Mouse (Mus musculus) hindbrain, embryonic 15.5 days (tissue): ENCODE results near the gene Vapb. TPM values are rescaled to one million over a fixed set of nuclear protein-coding genes. Genes with fewer than 3 reads are reported as not detected.

Source experiments
- ATAC-seq: fragments of 200-750 bp; cut with Nextera tagmentation; 2 replicates; pipeline ENCODE4 v1.8.0; 2017; ENCODE audit warnings: low read depth, moderate number of reproducible peaks, moderate TSS enrichment; ENCODE audit not compliant: low FRiP score
- H3K27ac ChIP-seq: fragments of 300-500 bp; sonication (generic); replicated peaks from 2 replicates; pipeline ENCODE4 v1.5.1; 2015; ENCODE audit warnings: mild to moderate bottlenecking, inconsistent platforms
- H3K27me3 ChIP-seq: fragments of 300-500 bp; sonication (generic); 2 replicates; pipeline ENCODE4 v1.6.1; 2015; ENCODE audit warnings: control low read depth, inconsistent platforms
- H3K36me3 ChIP-seq: fragments of 300-500 bp; sonication (generic); 2 replicates; pipeline ENCODE4 v1.6.1; 2015; ENCODE audit warnings: control low read depth, inconsistent platforms
- H3K4me1 ChIP-seq: fragments of 300-500 bp; sonication (generic); replicated peaks from 2 replicates; pipeline ENCODE4 v1.6.1; 2015; ENCODE audit warnings: control low read depth, inconsistent platforms
- H3K4me2 ChIP-seq: fragments of 300-500 bp; sonication (generic); 2 replicates; pipeline ENCODE4 v1.6.1; 2015; ENCODE audit warnings: moderate library complexity, mild to moderate bottlenecking, inconsistent platforms
- H3K4me3 ChIP-seq: fragments of 300-500 bp; sonication (generic); 2 replicates; pipeline ENCODE4 v1.5.1; 2015; ENCODE audit warnings: mild to moderate bottlenecking, inconsistent platforms
- H3K9ac ChIP-seq: fragments of 300-500 bp; sonication (generic); 2 replicates; pipeline ENCODE4 v1.6.1; 2015; ENCODE audit warnings: inconsistent platforms
- H3K9me3 ChIP-seq: fragments of 300-500 bp; sonication (generic); 2 replicates; pipeline ENCODE4 v1.6.1; 2016; ENCODE audit warnings: control low read depth, inconsistent platforms
- WGBS: fragments of 180-500 bp; shearing (Covaris S2); methylation state at CpG from one replicate; pipeline ENCODE4 v1.1.7; 2015; 5-methylcytosine and 5-hydroxymethylcytosine counted together
- polyA plus RNA-seq: library from polyadenylated mRNA; unstranded; fragments of >200 nt; fragmentation: Nextera tagmentation; extraction: Ambion mirVana; gene quantifications from 2 replicates; pipeline ENCODE4 v1.2.1, GENCODE M21; 2015

Gene Vapb
- polyA plus RNA-seq, 1 experiment from 2014 or later, result 15.9 TPM

DNA sequence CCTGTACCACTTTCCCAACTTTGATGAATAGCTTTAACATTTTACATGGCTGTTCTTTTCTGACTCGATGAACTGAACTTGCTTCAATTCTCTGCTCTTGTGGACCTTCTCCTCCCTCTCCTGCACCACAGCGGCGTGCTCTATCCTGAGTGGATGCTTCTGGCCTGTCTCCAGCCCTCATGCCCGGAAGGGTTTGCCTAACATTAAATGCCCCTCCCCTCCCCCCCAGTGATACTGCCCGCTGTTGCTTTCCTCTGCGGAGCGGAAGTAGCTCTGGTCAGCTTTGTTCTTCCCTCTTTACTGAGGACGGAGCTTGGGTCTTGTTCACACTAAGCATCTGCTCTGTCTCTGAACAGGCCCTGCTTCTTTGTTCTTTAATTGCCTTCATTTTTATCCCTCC is 34.4 kb downstream of the Vapb start:
- no peak overlapping the region for H3K4me2 ChIP-seq
- ATAC-seq, result no peak
- no peaks in the 10 kb centered on the region for H3K9me3 ChIP-seq
- no peaks in the 10 kb centered on the region for H3K27me3 ChIP-seq
- H3K9ac ChIP-seq, result no peak overlapping the region
- peaks cover 76% of the 10 kb centered on the region for H3K4me1 ChIP-seq
- no peak overlapping the region for H3K27ac ChIP-seq
- no peak overlapping the region for H3K4me3 ChIP-seq
- WGBS, result 38% methylated on average over 8 of the region's 8 CpGs
- H3K36me3 ChIP-seq, result no peaks in the 10 kb centered on the region

GRCm38 (mm10) chr2:173775556-173775955 is 38.2 kb downstream of the Vapb start:
- Histone ChIP-seq H3K9me3 (no peaks in the 10 kb centered on the region), H3K36me3 (no peaks in the 10 kb centered on the region), H3K4me2 (no peak overlapping the region), H3K9ac (no peak overlapping the region), H3K4me1 (peaks cover 69% of the 10 kb centered on the region), H3K27ac (peak overlapping the region; percentile 64), H3K27me3 (no peaks in the 10 kb centered on the region), H3K4me3 (no peak overlapping the region)
- 28% methylated on average over 3 of the region's 3 CpGs for WGBS
- ATAC-seq, result peak; percentile 21; the same call in 1 of the 2 replicates

DNA sequence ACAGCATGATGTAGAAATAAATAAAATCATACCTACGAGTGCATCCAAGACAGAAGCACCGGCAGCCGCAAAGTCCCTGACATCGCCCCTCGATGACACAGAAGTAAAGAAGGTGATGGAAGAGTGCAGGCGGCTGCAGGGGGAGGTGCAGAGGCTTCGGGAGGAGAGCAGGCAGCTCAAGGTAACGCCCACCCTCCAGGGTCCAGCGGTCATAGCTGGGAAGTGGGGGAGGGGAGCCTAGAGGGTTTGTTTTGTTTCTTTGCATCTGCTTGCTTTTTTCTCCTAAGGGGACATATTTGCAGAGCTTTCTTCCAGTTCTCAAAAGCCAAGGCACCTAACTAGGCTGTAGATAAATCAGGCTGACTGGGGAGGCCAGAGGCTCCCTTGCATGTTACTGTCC is 38.8 kb downstream of the Vapb start:
- H3K4me3 ChIP-seq, result no peak overlapping the region
- H3K27me3 ChIP-seq, result no peaks in the 10 kb centered on the region
- no peaks in the 10 kb centered on the region for H3K9me3 ChIP-seq
- no peak overlapping the region for H3K4me2 ChIP-seq
- ATAC-seq, result no peak
- peak overlapping the region; percentile 64; the same call in 1 of the 2 replicates for H3K27ac ChIP-seq
- H3K36me3 ChIP-seq, result no peaks in the 10 kb centered on the region
- peaks cover 69% of the 10 kb centered on the region for H3K4me1 ChIP-seq
- no peak overlapping the region for H3K9ac ChIP-seq
- 13% methylated on average over 9 of the region's 9 CpGs for WGBS

DNA sequence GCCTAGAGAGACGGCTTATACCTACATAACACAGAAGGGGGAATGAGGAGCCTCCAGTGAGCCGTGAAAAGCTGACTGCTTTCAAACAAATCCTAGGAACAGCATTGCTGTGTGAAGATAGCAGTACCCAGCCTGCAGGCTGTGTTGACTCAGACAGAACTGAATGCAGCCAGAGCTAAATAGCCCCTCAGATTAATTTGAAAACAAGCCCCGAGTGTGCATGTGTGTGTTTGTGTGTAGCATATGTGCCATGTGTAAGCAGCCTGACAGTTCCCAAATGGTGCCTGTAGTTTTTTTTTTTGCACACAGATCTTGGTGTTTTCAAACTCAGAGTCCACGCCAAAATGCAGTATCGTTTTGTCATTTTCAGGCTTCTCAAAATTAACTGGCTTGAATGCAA is 43.6 kb downstream of the Vapb start:
- Histone ChIP-seq H3K9me3 (no peaks in the 10 kb centered on the region), H3K4me3 (no peak overlapping the region), H3K4me1 (peaks cover 44% of the 10 kb centered on the region), H3K4me2 (no peak overlapping the region), H3K36me3 (peaks cover 11% of the 10 kb centered on the region), H3K27me3 (no peaks in the 10 kb centered on the region), H3K27ac (peak overlapping the region; percentile 28; the same call in 1 of the 2 replicates), H3K9ac (no peak overlapping the region)
- no peak for ATAC-seq
- 56% methylated on average over 5 of the region's 5 CpGs for WGBS

- no peak overlapping the region for H3K4me2 ChIP-seq
- no peak overlapping the region for H3K9ac ChIP-seq
- H3K27me3 ChIP-seq, result no peaks in the 10 kb centered on the region
- H3K36me3 ChIP-seq, result peaks cover 11% of the 10 kb centered on the region
- 70% methylated on average over 3 of the region's 3 CpGs for WGBS
- peaks cover 31% of the 10 kb centered on the region for H3K4me1 ChIP-seq
- H3K9me3 ChIP-seq, result no peaks in the 10 kb centered on the region
- ATAC-seq, result no peak
- H3K4me3 ChIP-seq, result no peak overlapping the region
- no peak overlapping the region for H3K27ac ChIP-seq
Measured at GRCm38 (mm10) chr2:173784366-173784765, 47.1 kb downstream of the Vapb start.

- Histone ChIP-seq H3K4me2 (no peak overlapping the region), H3K9ac (no peak overlapping the region), H3K4me3 (no peak overlapping the region), H3K36me3 (peaks cover 11% of the 10 kb centered on the region), H3K27ac (no peak overlapping the region), H3K27me3 (no peaks in the 10 kb centered on the region), H3K9me3 (no peaks in the 10 kb centered on the region), H3K4me1 (peaks cover 31% of the 10 kb centered on the region)
- ATAC-seq, result no peak
- WGBS, result 87% methylated on average over 6 of the region's 6 CpGs
Measured at GRCm38 (mm10) chr2:173784884-173785283, 47.6 kb downstream of the Vapb start.

DNA sequence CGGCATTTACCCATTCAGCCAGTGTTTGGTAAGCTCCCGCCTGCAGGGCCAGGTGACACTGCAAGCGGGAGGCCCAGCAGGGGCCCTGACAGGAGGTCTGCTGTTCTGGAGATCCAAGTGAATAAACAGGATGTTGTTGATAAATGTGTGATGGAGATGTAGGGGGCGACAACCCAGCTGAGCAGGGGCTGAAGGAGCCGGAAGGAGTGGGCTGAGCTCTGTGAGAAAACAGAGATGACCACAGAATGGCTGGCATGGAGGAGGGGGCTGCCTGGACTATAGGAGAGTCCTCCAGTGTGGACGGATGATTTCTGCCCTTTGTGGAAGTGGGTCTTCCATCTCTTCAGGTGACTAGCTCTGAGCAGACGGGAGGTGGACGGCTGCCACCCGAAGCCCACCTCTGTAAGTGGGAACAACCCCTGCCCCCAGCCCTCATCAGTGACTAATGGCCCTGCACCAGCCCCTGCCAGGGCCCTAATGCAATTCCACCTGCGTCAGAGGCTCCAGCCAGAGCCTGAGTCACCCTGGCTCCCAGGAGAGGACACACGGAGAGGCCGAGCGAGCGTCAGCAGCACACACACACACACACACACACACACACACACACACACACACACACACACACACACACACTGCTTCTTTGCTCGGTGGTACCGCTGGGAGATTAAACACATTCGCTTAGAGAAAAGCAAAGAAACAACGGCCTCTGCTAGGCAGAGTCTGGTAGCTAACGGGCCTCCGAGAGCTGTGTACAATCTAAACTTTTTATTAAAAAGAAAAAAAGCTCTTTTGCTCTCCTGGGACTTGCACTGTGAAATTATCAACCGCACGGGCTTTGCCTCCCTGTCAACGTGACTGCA is 52.9 kb downstream of the Vapb start:
- peak; percentile 82 for ATAC-seq
- H3K36me3 ChIP-seq, result no peaks in the 10 kb centered on the region
- H3K9me3 ChIP-seq, result no peaks in the 10 kb centered on the region
- H3K27me3 ChIP-seq, result no peaks in the 10 kb centered on the region
- H3K4me2 ChIP-seq, result peak overlapping the region; percentile 33
- 5% methylated on average over 23 of the region's 23 CpGs for WGBS
- H3K27ac ChIP-seq, result peak overlapping the region; percentile 74
- peaks cover 39% of the 10 kb centered on the region for H3K4me1 ChIP-seq
- H3K9ac ChIP-seq, result no peak overlapping the region
- no peak overlapping the region for H3K4me3 ChIP-seq

- Histone ChIP-seq H3K4me2 (no peak overlapping the region), H3K27ac (peak overlapping the region; percentile 48; the same call in 1 of the 2 replicates), H3K4me3 (no peak overlapping the region), H3K27me3 (no peaks in the 10 kb centered on the region), H3K4me1 (peaks cover 45% of the 10 kb centered on the region), H3K9me3 (no peaks in the 10 kb centered on the region), H3K9ac (no peak overlapping the region), H3K36me3 (no peaks in the 10 kb centered on the region)
- ATAC-seq, result no peak
- WGBS, result 38% methylated on average over 20 of the region's 20 CpGs
Measured at GRCm38 (mm10) chr2:173791904-173792757, 54.8 kb downstream of the Vapb start.

DNA sequence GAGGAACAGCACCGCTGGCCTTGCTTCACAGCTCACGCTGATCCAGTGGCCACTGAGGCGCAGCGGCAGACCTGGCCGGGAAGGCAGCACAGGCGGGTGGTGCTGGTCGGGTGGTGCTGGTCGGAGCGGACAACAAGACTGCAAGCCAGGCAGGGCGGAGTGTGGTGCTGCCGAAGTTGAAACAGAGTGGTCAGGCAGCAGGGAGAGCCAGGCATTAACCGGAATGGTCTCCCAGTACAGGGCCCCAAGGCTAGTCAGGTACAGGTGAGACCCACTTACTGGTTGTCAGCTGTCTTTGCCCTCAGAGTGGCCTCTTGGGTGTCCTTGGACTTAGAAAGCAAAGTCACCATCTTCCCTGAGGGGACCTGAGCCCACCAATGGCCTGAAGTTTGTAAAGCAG is 56.7 kb downstream of the Vapb start:
- H3K36me3 ChIP-seq, result no peaks in the 10 kb centered on the region
- no peak overlapping the region for H3K4me2 ChIP-seq
- H3K9ac ChIP-seq, result no peak overlapping the region
- H3K9me3 ChIP-seq, result no peaks in the 10 kb centered on the region
- WGBS, result 89% methylated on average over 12 of the region's 12 CpGs
- no peak overlapping the region for H3K4me3 ChIP-seq
- peaks cover 45% of the 10 kb centered on the region for H3K4me1 ChIP-seq
- no peak for ATAC-seq
- H3K27ac ChIP-seq, result no peak overlapping the region
- H3K27me3 ChIP-seq, result no peaks in the 10 kb centered on the region

DNA sequence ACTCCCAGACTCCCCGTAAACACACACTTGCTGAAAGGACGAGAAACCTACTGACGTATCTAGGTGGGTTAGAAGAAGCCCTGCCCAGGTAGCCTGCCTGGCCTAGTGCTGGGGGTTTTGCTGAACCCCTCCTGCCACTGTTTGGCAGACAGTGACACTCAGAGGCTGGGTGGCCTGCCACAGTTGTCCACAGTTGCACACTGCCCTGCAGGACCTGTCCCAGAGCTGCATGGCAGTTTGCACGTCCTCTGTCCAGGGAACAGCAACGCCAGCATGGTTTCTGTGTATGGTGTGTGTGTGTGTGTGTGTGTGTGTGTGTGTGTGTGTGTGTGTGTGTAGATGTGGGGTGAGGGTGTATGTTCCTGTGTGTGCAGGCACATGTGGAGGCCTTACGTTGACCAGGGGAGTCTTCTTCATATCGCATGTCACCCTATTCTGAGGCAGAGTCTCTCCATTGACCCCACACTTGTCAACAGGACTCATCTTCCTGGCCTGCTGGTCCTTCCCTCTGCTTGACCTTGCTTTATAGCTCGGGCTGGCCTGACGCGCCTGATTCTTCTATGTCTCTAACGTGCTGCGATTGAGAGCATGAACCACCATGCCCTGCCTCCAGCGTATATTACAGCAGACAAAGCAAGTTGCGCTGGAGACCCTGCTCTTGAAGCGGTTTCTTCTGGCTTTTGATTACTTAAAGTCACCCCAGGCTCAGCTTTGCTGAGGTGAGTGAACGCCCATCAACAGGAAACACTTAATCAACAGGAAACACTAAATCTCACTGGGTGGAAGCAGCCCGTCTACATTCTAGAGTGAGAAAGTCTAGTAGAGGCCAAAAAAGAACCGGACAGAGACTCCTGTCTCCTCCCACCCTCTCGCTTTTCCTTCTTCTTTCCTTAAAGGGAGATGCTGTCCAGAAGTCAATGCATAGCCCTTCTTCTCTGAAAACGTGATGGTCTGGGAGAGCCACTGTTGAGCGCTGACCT is 57.5 kb downstream of the Vapb start:
- no peaks in the 10 kb centered on the region for H3K36me3 ChIP-seq
- ATAC-seq, result no peak
- no peak overlapping the region for H3K9ac ChIP-seq
- no peaks in the 10 kb centered on the region for H3K9me3 ChIP-seq
- WGBS, result 86% methylated on average over 21 of the region's 21 CpGs
- no peak overlapping the region for H3K27ac ChIP-seq
- H3K4me1 ChIP-seq, result peaks cover 39% of the 10 kb centered on the region
- no peak overlapping the region for H3K4me2 ChIP-seq
- no peaks in the 10 kb centered on the region for H3K27me3 ChIP-seq
- H3K4me3 ChIP-seq, result no peak overlapping the region

GRCm38 (mm10) chr2:173795801-173796673 is 58.7 kb downstream of the Vapb start:
- no peak overlapping the region for H3K27ac ChIP-seq
- H3K4me3 ChIP-seq, result no peak overlapping the region
- H3K27me3 ChIP-seq, result no peaks in the 10 kb centered on the region
- 64% methylated on average over 15 of the region's 15 CpGs for WGBS
- peaks cover 27% of the 10 kb centered on the region for H3K4me1 ChIP-seq
- no peaks in the 10 kb centered on the region for H3K9me3 ChIP-seq
- H3K4me2 ChIP-seq, result no peak overlapping the region
- H3K9ac ChIP-seq, result no peak overlapping the region
- H3K36me3 ChIP-seq, result no peaks in the 10 kb centered on the region
- ATAC-seq, result no peak
